Mouse (Mus musculus) lung, postnatal 36 days (tissue): ENCODE data around the gene Mcoln1.

Experiments used
- DNase-seq: peaks from one replicate; pipeline ENCODE4 v3.0.0; 2022; ENCODE audit warnings: mixed read lengths

Mcoln1 gene

GRCm38 (mm10) chr8:3499751-3500150 lies 506 bp upstream of the Mcoln1 start:
- DNase-seq = peak; percentile 21

DNA sequence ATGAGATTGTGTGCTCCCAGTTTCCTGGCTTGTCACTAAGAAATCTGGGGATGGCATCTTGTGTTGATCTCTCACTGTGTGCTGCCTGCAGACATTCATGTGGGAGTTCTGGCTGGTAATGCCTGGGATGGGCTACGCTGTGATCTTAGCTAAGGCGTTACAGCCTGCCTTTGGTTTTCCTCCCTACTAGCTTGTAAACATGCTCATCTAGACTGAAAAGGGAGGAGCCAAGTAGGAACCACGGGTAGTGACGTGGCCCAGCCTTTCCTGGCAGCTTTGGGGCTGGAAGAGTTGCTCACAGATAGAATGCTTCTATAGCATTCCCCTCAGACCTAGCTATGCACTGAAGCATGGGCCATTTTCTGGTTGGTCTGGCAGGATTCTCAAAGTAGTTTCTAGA lies 2.0 kb downstream of the Mcoln1 start:
- DNase-seq = no peak

DNA sequence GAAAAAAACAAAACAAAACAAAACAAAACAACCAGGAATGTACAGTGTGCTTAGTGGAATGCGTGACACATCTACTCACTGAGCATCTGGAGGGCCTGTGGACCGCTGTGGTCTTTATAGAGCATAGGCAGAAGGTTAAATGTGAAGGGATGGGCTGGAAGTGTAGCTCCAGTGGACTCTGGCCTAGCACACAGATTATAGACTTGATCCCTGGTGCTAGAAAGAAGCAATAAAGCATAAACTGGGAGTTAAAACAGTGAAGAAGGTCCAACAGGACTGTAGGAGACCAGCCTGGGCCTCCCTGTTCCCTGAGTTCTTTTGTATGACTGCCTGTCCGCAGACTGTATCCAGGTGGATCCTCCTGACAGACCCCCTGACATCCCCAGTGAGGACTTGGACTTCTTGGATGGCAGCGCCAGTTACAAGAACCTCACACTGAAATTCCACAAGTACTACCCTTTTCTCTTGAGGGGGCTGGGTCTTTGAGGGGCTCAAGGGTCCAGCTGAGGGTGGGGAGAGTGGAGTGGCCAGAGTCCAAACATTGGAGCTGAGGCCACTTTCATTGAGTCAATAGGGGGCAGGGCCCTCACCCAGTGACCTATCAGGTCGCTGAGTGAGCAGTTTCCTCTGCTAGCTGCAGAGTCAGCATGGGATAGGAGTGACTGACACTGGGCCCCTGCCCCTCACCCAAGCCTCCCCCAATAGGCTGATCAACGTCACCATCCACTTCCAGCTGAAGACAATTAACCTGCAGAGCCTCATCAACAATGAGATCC lies 7.9 kb downstream of the Mcoln1 start:
- DNase-seq = no peak

DNA sequence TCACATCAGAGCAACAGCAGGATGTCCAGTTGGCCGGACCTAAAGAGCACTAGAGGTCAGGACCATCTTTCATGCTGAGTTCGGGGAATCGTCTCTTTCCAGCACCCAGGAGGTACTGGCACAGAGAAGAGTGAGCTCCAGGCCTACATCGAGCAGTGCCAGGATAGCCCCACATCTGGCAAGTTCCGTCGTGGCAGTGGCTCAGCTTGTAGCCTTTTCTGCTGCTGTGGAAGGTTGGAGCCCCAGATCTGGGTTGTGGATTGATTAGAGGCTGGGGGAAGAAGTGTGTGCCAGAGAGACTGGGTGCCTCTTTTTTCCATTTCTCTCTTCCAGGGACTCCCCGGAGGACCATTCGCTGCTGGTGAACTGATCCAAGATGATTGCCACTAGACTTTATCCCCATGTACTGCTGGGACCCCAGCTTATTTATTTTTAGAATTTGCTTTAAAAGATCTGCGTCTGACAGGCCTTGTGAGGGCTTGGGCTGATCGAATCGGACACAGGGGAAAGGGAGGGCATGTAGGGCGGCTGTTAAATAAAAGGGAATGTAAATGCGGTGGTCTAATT lies 14.5 kb downstream of the Mcoln1 start:
- DNase-seq = no peak

DNA sequence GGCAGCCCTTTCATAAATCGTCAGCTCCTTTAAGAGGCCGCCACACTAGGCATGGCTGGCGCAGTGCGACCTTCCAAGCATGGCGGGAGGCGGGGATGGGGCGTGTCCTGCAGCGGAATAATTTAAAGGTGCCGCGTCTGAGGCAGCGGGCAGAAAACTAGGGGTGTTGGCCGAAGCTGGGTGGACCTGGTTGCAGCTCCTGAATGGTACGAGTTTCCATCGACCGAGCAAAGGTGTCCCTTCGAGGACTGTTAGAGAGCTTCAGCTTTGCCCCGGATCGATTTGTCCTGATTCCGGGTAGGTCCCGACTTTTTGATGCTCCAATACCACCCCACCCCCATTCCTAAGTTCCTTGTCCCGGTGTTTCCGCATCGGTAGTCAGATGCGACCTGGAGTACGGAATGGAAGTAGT lies 15.0 kb downstream of the Mcoln1 start, which contains the start of gene Pnpla6:
TSS of gene Pnpla6 (plus strand) at position 125 of the 412 bp plus-strand sequence.
- DNase-seq = peak; percentile 96

DNA sequence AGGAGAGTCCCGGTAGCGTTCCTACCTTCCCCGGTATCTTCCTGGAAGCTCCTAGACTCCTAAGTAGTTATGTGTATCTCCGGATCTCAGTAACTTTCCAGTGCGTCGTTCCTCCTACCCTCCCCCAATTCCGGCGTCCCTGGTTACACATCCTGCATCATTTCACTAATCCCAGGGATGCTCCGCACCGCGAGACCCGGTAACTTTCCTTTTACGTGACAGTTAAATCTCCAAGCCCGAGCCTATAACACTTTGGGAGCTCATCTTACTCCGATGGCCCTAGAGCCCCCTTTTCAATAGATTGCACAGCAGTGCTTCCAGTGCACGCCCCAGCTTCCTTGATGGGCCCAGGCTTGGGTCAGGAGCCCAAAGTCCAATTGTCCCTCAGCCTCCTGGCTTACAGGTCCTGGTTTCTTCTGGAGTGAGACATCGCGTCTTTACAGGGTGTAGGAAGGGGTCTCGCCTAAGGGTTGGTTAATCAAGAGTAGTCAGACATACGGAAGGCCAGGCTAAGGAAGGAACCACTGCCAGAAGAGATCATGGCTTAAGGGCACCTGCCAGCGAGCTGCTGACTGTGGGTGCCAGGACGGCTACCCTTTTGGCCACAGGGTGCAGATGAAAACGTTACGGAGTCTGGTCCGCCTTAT lies 15.6 kb downstream of the Mcoln1 start:
- DNase-seq = peak; percentile 66

- DNase-seq = peak; percentile 98
These were observed 16.3 kb downstream of the Mcoln1 start for GRCm38 (mm10) chr8:3516450-3517116.

- DNase-seq = peak; percentile 32
These were observed 16.8 kb downstream of the Mcoln1 start for GRCm38 (mm10) chr8:3517117-3517495.

DNA sequence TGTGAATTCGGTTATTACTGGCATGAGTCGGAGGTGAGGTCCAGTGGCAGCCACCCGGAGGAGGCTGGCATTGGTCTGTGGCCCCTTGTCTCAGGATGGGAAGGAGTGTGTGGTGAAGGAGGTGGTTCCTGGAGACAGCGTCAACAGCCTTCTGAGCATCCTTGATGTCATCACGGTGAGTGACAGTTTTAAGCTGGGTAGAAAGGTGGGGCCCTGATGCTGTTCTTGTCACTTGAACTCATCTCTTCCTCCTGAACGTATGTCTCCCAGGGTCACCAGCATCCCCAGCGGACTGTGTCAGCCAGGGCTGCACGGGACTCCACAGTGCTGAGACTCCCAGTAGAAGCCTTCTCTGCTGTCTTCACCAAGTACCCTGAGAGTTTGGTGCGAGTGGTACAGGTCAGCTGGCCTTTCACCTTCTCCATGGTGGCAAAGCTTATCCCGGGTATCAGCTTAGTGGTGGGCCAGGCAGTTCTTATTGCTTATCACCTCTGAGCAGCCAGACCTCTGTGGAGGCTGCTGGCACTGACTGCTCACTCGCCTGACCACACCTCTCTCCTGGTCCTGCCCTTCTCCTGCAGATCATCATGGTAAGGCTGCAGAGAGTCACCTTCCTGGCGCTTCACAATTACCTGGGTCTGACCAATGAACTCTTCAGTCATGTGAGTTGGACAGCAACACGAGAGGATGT lies 21.9 kb downstream of the Mcoln1 start:
- DNase-seq = no peak

DNA sequence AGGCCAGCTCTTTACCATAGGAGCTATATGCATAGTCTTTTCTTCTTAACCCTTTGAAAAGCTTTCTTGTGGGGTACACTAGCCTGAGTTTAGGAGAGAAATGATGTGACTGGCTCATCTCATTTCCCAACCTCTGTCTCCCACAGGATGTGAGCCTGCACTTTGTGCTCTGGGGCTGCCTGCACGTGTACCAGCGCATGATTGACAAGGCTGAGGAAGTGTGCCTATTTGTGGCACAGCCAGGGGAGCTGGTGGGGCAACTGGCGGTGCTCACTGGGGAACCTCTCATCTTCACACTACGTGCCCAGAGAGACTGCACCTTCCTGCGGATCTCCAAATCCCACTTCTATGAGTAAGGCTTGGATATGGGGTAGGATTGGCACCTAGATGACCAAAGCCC lies 30.6 kb downstream of the Mcoln1 start:
- no peak for DNase-seq

GRCm38 (mm10) chr8:3531936-3532335 lies 31.7 kb downstream of the Mcoln1 start:
- DNase-seq = no peak

GRCm38 (mm10) chr8:3536053-3536841 lies 36.0 kb downstream of the Mcoln1 start:
- DNase-seq = peak; percentile 31

DNA sequence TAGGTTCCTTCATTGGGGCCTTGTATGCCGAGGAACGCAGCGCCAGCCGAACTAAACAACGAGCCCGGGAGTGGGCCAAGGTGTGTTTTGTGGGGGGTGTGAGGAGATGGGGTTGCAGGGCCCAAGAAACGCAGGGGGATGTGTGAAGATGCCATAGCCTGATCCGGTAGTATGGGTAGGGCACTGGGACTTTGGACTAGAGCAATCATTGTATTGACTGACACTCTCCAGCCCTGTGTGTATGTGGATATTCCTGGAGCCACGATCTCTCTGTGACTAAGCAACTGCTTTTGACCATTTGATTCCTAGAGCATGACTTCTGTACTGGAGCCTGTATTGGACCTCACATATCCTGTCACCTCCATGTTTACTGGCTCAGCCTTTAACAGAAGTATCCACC lies 36.7 kb downstream of the Mcoln1 start:
- no peak for DNase-seq

GRCm38 (mm10) chr8:3537666-3538065 lies 37.4 kb downstream of the Mcoln1 start:
- DNase-seq = no peak

DNA sequence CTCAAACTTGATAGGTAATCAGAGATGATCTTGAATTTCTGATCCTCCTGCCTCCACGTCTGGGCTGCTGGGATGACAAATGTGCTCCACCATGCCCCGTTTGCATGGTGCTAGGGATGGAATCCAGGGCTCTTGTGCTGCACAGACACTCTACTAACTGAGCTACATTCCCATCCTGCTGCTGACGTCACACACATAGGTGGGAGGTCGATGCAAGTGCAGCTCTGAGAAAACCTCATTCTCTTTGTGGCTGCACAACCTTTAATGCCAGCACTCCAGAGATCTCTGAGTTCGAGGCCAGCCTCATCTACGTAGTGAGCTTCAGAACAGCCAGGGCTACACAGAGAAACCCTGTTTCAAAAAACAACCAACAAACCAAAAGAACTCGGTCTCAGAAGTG lies 38.9 kb downstream of the Mcoln1 start:
- DNase-seq = no peak

- DNase-seq = no peak
These were observed 39.8 kb downstream of the Mcoln1 start for GRCm38 (mm10) chr8:3540076-3540475.

GRCm38 (mm10) chr8:3546511-3546910 lies 46.3 kb downstream of the Mcoln1 start:
- DNase-seq = no peak

GRCm38 (mm10) chr8:3552240-3552639 lies 52.0 kb downstream of the Mcoln1 start:
- DNase-seq = no peak

DNA sequence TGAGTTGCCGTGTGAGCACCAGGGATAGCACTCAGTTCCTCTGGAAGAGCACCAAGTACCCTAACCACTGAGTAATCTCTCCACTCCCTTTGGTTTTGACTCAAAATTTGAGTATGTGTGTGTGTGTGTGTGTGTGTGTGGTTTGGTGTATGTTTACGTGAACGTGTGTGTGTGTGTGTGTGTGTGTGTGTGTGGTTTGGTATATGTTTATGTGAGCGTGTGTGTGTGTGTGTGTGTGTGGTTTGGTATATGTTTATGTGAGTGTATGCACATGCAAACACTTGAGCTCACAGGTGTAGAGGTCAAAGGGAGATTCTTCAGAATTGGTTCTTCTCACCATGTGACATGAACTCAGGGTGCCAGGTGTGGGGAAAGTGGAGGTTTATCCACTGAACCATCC lies 55.9 kb downstream of the Mcoln1 start:
- DNase-seq = no peak
